Mouse (Mus musculus) left cerebral cortex, adult 2 months (tissue): Measurements from ENCODE around the gene Prg2. TPM values are rescaled to one million over a fixed set of nuclear protein-coding genes. Genes with fewer than 3 reads are reported as not detected.

Source experiments
- DNase-seq, 2 experiments: peaks; one replicate each; pipeline ENCODE4 v3.0.0; 2021 to 2022; ENCODE audit warnings: low spot score in 2 of 2, mixed read lengths in 1 of 2; ENCODE audit errors: extremely low spot score in 1 of 2
- H3K27ac ChIP-seq: fragments of 200-600 bp; 2 replicates; pipeline ENCODE4 v1.8.1; 2022
- H3K4me3 ChIP-seq: fragments of 200-600 bp; 2 replicates; pipeline ENCODE4 v1.8.1; 2022
- CTCF ChIP-seq: fragments of 200-600 bp; IDR thresholded peaks from 2 replicates; pipeline ENCODE4 v1.8.1; 2022; ENCODE audit warnings: antibody characterized with exemption, mild to moderate bottlenecking, moderate library complexity
- intact Hi-C: fragments of 180-260 bp; cut with DNase I; formaldehyde crosslinking; loops from one replicate; pipeline ENCODE4 v1.15.1; 2025
- total RNA-seq, 2 experiments: library from RNA; stranded (reverse); gene quantifications; 2 replicates each; pipeline ENCODE4 v1.2.3; 2021

Prg2 gene
- total RNA-seq, 2 experiments from 2014 or later, result not detected

GRCm38 (mm10) chr2:84947154-84947771, 33.0 kb upstream of the Prg2 start:
- TF ChIP-seq CTCF, result no peak
- intact Hi-C loops, result no loop called here
- H3K27ac ChIP-seq, result no peak overlapping the region
- H3K4me3 ChIP-seq, result no peak overlapping the region
- no peak for DNase-seq

- no peak for DNase-seq
- intact Hi-C loops, result no loop called here
- no peak overlapping the region for H3K27ac ChIP-seq
Measured at GRCm38 (mm10) chr2:84948252-84948651, 32.0 kb upstream of the Prg2 start.

GRCm38 (mm10) chr2:84948721-84949120, 31.5 kb upstream of the Prg2 start:
- no peak for TF ChIP-seq CTCF
- Histone ChIP-seq H3K4me3 (no peak overlapping the region), H3K27ac (no peak overlapping the region)
- DNase-seq, result no peak
- intact Hi-C loops, result no loop called here

More at GRCm38 (mm10) chr2:84948252-84948651, 32.0 kb upstream of the Prg2 start:
- TF ChIP-seq CTCF, result no peak
- no peak overlapping the region for H3K4me3 ChIP-seq

- H3K27ac ChIP-seq, result no peak overlapping the region
- no peak overlapping the region for H3K4me3 ChIP-seq
- intact Hi-C loops, result loop anchor here (5.0 kb wide), 1 partner anchor 59 kb away; no protein-coding TSS in a partner anchor
- DNase-seq, result peak in 1 of 2 experiments; percentile 21
- no peak for TF ChIP-seq CTCF
Measured at GRCm38 (mm10) chr2:84951027-84951426, 29.2 kb upstream of the Prg2 start.

- DNase-seq, result no peak
- intact Hi-C loops, result loop anchor here (5.0 kb wide), 1 partner anchor 60 kb away; no protein-coding TSS in a partner anchor
- Histone ChIP-seq H3K4me3 (no peak overlapping the region), H3K27ac (no peak overlapping the region)
- TF ChIP-seq CTCF, result no peak
Measured at GRCm38 (mm10) chr2:84952251-84952650, 28.0 kb upstream of the Prg2 start.

- no peak overlapping the region for H3K4me3 ChIP-seq
- TF ChIP-seq CTCF, result no peak
- DNase-seq, result no peak
- intact Hi-C loops, result loop anchor here (5.0 kb wide), 1 partner anchor 60 kb away; no protein-coding TSS in a partner anchor
- H3K27ac ChIP-seq, result no peak overlapping the region
Measured at GRCm38 (mm10) chr2:84952693-84953092, 27.6 kb upstream of the Prg2 start.

GRCm38 (mm10) chr2:84955435-84955834, 24.8 kb upstream of the Prg2 start:
- intact Hi-C loops, result no loop called here
- Histone ChIP-seq H3K27ac (no peak overlapping the region), H3K4me3 (no peak overlapping the region)
- no peak for DNase-seq
- no peak for TF ChIP-seq CTCF

GRCm38 (mm10) chr2:84956274-84956673, 24.0 kb upstream of the Prg2 start:
- peak; percentile 47 to 55 for DNase-seq
- Histone ChIP-seq H3K4me3 (no peak overlapping the region), H3K27ac (no peak overlapping the region)
- intact Hi-C loops, result loop anchor here (1.0 kb wide), 1 partner anchor 51 kb away; no protein-coding TSS in a partner anchor
- peak; percentile 98 for TF ChIP-seq CTCF

- no peak for DNase-seq
- H3K27ac ChIP-seq, result no peak overlapping the region
- intact Hi-C loops, result no loop called here
Measured at GRCm38 (mm10) chr2:84958588-84959264, 21.5 kb upstream of the Prg2 start.

GRCm38 (mm10) chr2:84961300-84961699, 19.0 kb upstream of the Prg2 start:
- no peak overlapping the region for H3K4me3 ChIP-seq
- DNase-seq, result no peak
- no peak overlapping the region for H3K27ac ChIP-seq
- intact Hi-C loops, result no loop called here
- no peak for TF ChIP-seq CTCF

More at GRCm38 (mm10) chr2:84958588-84959264, 21.5 kb upstream of the Prg2 start:
- H3K4me3 ChIP-seq, result no peak overlapping the region
- TF ChIP-seq CTCF, result no peak

GRCm38 (mm10) chr2:84961901-84962300, 18.4 kb upstream of the Prg2 start:
- Histone ChIP-seq H3K27ac (no peak overlapping the region), H3K4me3 (no peak overlapping the region)
- TF ChIP-seq CTCF, result no peak
- DNase-seq, result no peak
- intact Hi-C loops, result no loop called here

GRCm38 (mm10) chr2:84962906-84963507, 17.3 kb upstream of the Prg2 start:
- no peak overlapping the region for H3K4me3 ChIP-seq
- intact Hi-C loops, result no loop called here
- no peak for TF ChIP-seq CTCF
- DNase-seq, result no peak
- H3K27ac ChIP-seq, result no peak overlapping the region
